Mouse (Mus musculus) brain, embryonic 14.5 days (tissue): ENCODE results near the gene Grik3.

Experiments used
- CTCF ChIP-seq: fragments of 200-500 bp; IDR thresholded peaks from 2 replicates; pipeline ENCODE4 v1.5.1; 2012; ENCODE audit warnings: inconsistent platforms, mild to moderate bottlenecking, moderate library complexity, borderline replicate concordance; ENCODE audit not compliant: insufficient read depth, insufficient read length; ENCODE audit errors: extremely low read depth
- POLR2A ChIP-seq: fragments of 200-500 bp; IDR thresholded peaks from 2 replicates; pipeline ENCODE4 v1.6.1; 2012; ENCODE audit warnings: mild to moderate bottlenecking, inconsistent platforms, borderline replicate concordance; ENCODE audit not compliant: poor library complexity, insufficient read depth, insufficient read length, severe bottlenecking; ENCODE audit errors: extremely low read depth

DNA sequence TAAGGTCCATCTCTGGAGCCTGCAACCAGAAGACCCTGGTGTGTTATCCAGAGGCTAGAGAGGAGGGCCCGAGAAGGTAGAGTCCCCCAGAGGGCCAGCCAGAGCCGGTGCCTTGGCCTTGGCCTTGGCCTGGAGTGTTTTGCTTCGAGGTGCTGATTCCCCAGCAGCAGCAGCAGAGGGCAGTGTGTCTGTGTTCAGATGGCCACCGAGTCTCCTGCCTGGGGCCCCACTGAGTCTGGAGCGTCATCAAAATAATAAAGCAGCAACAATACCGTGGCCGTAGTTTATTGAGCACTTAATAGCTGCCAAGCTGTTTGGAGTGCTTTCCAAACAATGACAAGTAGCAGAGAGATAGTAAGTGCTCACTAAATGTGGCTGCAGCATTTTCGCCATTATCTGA is 5.0 kb downstream of the Grik3 start:
- TF ChIP-seq CTCF (peak; percentile 47; the same call in 1 of the 2 replicates), POLR2A (no peak)
